Mouse (Mus musculus) erythroblast, embryonic 14.5 days (primary cell): ENCODE results near the gene Abhd16b.

Experiments
- GATA1 ChIP-seq: IDR thresholded peaks from 2 replicates; pipeline ENCODE4 v1.6.1; 2012; ENCODE audit warnings: low read length, inconsistent platforms, mixed read lengths
- TAL1 ChIP-seq: IDR thresholded peaks from 3 replicates; pipeline ENCODE4 v1.6.1; 2012; ENCODE audit warnings: low read length, inconsistent platforms, mixed read lengths

GRCm38 (mm10) chr2:181459153-181459672 lies 33.8 kb upstream of the Abhd16b start, which contains the start of gene Zbtb46:
- TF ChIP-seq GATA1 = no peak
- no peak for TF ChIP-seq TAL1
